9 mouse cellular contexts compared by ENCODE assay signal in genomic region chr2:124858504-124858903, GRCm38 (mm10).
A peak's percentile ranks its signal among the peaks of the same experiment; 100 is the strongest.
DNase-seq lines count a peak whose midpoint lies in the region; ATAC-seq and TF ChIP-seq lines count a peak whose summit lies in the region.
"Had no signal": no experiment of that assay in that cellular context is flagged by ENCODE, and none has a peak within 500 bp of the region (broad histone marks: within the 10 kb centered on the region; RNA-seq: fewer than 3 reads in every experiment).

No protein-coding gene starts in this region.

- H3K4me3 ChIP-seq in gastrocnemius, adult 2 months, result no peak overlapping the region
- H3K4me3 ChIP-seq in liver, embryonic 16.5 days (ENCODE audit: low read depth, low read length), result no peak overlapping the region
- H3K4me3 ChIP-seq: hindbrain, embryonic 15.5 days had no signal

- WGBS in liver, embryonic 16.5 days (ENCODE audit: insufficient replicate concordance), result 25% methylated on average over 3 of the region's 3 CpGs

- intact Hi-C loops in gastrocnemius, adult 2 months (cut with DNase I), result no loop called here

- ATAC-seq in hematopoietic stem cell, adult 5-6 weeks (replicated peaks in 1 of 2; ENCODE audit: insufficient read depth in 1 of 2, low FRiP score in 2 of 2, low TSS enrichment in 1 of 2, low read depth in 1 of 2, poor library complexity in 2 of 2, severe bottlenecking in 2 of 2), result peak; percentile 39 to 59; a peak in 3 of 4 replicates
- ATAC-seq in liver, embryonic 16.5 days (ENCODE audit: low read depth), result peak; percentile 71

- no peaks in the 10 kb centered on the region for H3K4me1 ChIP-seq in liver, embryonic 16.5 days (ENCODE audit: control insufficient read depth, low read depth, low read length)
- H3K4me1 ChIP-seq: hindbrain, embryonic 15.5 days had no signal

- H3K4me2 ChIP-seq in liver, embryonic 16.5 days (ENCODE audit: low read depth, low read length), result no peak overlapping the region
- H3K4me2 ChIP-seq: hindbrain, embryonic 15.5 days had no signal

- no peaks in the 10 kb centered on the region for H3K36me3 ChIP-seq in liver, embryonic 16.5 days (ENCODE audit: control insufficient read depth, insufficient read depth)
- H3K36me3 ChIP-seq: hindbrain, embryonic 15.5 days had no signal

- DNase-seq in spleen, postnatal 36 days (ENCODE audit: low spot score in 2 of 2), result peak; percentile 19 to 25
- no peak for DNase-seq in spleen, postnatal 14 days (ENCODE audit: low spot score in 2 of 2)
- DNase-seq in gastrocnemius, adult 2 months, result peak; percentile 76
- peak; percentile 8 for DNase-seq in testis, postnatal 14 days (ENCODE audit: low spot score)
- no peak for DNase-seq in layer of hippocampus, adult 18-20 months (ENCODE audit: low spot score in 2 of 2)
- no peak for DNase-seq in thymus, adult 18-20 months

- peak overlapping the region; percentile 52; the same call in 1 of the 2 replicates for H3K27ac ChIP-seq in gastrocnemius, adult 2 months
- H3K27ac ChIP-seq in liver, embryonic 16.5 days (ENCODE audit: low read length), result no peak overlapping the region
- H3K27ac ChIP-seq: hindbrain, embryonic 15.5 days had no signal

- H3K9me3 ChIP-seq in liver, embryonic 16.5 days (replicated peaks; ENCODE audit: control insufficient read depth, low read length), result no peaks in the 10 kb centered on the region
- H3K9me3 ChIP-seq: hindbrain, embryonic 15.5 days had no signal

- no peak overlapping the region for H3K9ac ChIP-seq in liver, embryonic 16.5 days (ENCODE audit: low read depth, low read length)
- H3K9ac ChIP-seq: hindbrain, embryonic 15.5 days had no signal

- no peaks in the 10 kb centered on the region for H3K27me3 ChIP-seq in liver, embryonic 16.5 days (ENCODE audit: control insufficient read depth, insufficient read depth, low read depth, low read length)
- H3K27me3 ChIP-seq: hindbrain, embryonic 15.5 days had no signal

- peak; percentile 27; the same call in 1 of the 2 replicates for TF ChIP-seq CTCF in gastrocnemius, adult 2 months (IDR thresholded peaks at IDR 0.05)

Comparison
In these comparisons a context has a peak if more than half of its experiments do, and no peak if none do; other contexts are left out.
1. DNase-seq: peak in spleen, postnatal 36 days (2 of 2), gastrocnemius, adult 2 months (single experiment) and testis, postnatal 14 days (single experiment); none in spleen, postnatal 14 days (0 of 2), layer of hippocampus, adult 18-20 months (0 of 2) and thymus, adult 18-20 months (0 of 2).